Mouse (Mus musculus) liver, postnatal 0 days (tissue): ENCODE measurements at regions not wholly inside any gene's neighbourhood (a gene's known extent, or its start where the extent isn't known, plus 50 kb on each side); places are given as distances from the start of the nearest gene placed in this dataset.

Experiments
- CTCF ChIP-seq: sonication (generic); IDR thresholded peaks from 2 replicates; pipeline ENCODE4 v1.5.1; 2016; ENCODE audit warnings: antibody characterized with exemption, low read depth
- EP300 ChIP-seq: IDR thresholded peaks from 2 replicates; pipeline ENCODE4 v1.6.1; 2016; ENCODE audit warnings: antibody characterized with exemption, low read depth, mild to moderate bottlenecking

- TF ChIP-seq CTCF: no peak
- no peak for TF ChIP-seq EP300
Measured at GRCm38 (mm10) chr1:158061995-158062394, 294.1 kb downstream of the Brinp2 start.
